Mouse (Mus musculus) T-cell, adult 2 months (primary cell): ENCODE measurements around the gene Tbr1.

Source experiments
- DNase-seq: peaks from one replicate; pipeline ENCODE4 v3.0.0; 2022; ENCODE audit warnings: low spot score

Tbr1 gene

DNA sequence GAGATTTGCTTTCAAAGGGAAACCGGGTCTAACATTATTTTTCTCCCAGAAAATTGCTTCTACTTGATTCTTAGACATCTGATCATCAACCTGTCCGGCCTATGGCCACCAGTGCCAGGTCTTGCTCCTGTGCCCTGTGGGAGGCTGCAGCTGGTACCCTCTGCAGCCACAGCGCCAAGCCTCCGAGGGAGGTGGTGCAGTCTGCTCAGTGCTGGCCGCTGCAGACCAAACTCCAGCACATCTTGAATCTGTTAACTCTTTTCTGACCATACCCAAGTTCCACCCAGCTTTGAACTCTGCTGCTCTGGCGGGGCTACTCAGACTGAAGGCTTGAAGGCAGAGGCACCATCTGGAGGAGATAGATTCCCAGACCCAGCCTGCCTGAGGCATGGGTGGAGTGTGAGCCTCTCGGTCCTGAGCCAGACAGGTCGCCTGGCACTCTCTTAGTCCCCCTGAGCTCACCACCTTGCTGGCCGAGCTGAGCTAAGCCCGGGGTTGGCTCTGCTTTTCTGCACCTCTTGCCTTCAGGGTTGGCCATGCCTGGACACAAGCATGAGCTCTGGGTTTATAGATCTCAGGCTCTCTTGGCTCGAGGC, at the start of gene Tbr1:
TSS of gene Tbr1 (plus strand) at position 275 of the 596 bp plus-strand sequence.
- DNase-seq, result no peak

GRCm38 (mm10) chr2:61754989-61755388, 47.7 kb upstream of the Tbr1 start:
- peak; percentile 5 for DNase-seq

- no peak for DNase-seq
Observed at GRCm38 (mm10) chr2:61759234-61759855, 43.4 kb upstream of the Tbr1 start.

- DNase-seq, result no peak
Observed at GRCm38 (mm10) chr2:61760044-61760443, 42.7 kb upstream of the Tbr1 start.

DNA sequence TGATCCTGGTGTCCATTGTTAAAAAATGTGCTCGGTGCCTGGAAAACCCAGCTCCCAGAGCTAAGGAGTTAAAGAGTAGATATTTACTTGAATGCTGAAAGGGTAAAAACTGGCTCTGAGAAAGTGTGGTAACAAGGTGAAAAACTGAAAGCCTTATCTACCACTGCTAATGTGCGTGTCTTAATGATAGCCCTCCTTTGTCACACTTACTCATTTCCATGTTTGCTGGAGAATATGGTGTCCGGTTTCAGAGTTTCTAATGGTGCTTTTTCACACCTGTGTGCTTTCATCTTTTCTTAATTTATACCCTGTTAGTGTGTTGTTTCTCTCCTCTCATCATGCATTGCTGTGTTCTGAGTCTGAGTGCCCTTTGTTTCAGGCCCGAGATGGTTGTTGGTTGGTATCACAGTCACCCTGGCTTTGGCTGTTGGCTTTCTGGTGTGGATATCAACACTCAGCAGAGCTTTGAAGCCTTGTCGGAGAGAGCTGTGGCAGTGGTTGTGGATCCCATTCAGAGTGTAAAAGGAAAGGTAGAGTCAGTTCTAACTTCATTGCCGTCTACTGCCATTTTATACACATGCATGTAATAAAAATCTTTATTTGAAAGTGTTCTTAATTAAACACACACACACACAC, 38.1 kb upstream of the Tbr1 start:
- no peak for DNase-seq

GRCm38 (mm10) chr2:61765526-61765925, 37.2 kb upstream of the Tbr1 start:
- DNase-seq, result no peak

- DNase-seq, result no peak
Observed at GRCm38 (mm10) chr2:61780794-61781193, 21.9 kb upstream of the Tbr1 start.

DNA sequence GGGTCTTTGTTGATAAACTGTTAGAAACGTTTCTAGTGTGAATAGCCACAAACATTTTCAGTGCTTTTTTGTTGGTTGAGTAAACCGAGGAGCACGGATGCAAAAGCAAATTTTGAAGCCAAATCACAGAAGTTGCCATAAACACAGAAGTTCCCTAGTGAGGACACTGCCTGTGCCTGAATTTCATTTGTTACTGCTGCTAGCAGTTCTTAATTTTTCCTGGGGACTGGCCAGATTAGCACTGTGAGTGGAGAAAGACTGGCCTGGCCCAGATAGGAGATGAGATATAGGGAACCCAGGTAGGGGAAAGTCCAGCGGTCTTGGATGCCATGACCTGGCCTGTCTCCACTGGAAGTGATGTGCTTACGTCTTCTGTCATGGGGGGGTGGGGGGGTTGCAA, 7.8 kb upstream of the Tbr1 start:
- no peak for DNase-seq

DNA sequence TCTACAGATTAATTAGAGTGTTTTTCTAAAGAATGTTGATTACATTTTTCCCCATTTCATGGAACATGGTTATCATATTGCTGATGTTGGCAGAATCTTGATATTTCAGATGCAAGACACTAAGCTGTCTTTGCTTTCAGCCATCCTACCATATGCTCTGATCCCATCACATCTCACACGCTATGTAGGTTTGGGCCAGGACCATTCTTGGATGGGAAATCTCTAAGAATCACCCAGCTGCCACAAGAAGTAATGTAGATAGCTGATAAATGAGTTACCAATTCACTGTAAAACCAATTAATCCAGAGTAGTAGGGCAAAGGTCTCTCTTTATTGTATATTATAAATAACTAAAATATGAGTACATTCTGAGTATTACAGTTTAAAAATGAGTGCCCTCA, 4.7 kb upstream of the Tbr1 start:
- DNase-seq, result no peak

- DNase-seq, result peak; percentile 47
Observed at GRCm38 (mm10) chr2:61803443-61804367, 975 bp downstream of the Tbr1 start.

GRCm38 (mm10) chr2:61804382-61804840, 1.7 kb downstream of the Tbr1 start:
- no peak for DNase-seq

DNA sequence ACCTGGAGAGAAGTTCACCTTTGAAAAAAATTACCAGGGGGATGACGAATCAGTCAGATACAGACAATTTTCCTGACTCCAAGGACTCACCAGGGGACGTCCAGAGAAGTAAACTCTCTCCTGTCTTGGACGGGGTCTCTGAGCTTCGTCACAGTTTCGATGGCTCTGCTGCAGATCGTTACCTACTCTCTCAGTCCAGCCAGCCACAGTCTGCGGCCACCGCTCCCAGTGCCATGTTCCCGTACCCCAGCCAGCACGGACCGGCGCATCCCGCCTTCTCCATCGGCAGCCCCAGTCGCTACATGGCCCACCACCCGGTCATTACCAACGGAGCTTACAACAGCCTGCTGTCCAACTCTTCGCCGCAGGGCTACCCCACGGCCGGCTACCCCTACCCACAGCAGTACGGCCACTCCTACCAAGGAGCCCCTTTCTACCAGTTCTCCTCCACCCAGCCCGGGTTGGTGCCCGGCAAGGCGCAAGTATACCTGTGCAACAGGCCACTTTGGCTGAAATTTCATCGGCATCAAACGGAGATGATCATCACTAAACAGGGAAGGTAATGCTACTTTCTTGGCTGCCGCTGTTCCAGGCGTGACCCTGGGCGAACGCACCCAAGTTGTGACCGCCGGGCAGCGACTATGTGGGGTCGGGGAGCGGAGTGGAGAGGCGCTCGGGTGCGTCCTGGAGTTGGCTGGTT, 2.3 kb downstream of the Tbr1 start:
- DNase-seq, result no peak

DNA sequence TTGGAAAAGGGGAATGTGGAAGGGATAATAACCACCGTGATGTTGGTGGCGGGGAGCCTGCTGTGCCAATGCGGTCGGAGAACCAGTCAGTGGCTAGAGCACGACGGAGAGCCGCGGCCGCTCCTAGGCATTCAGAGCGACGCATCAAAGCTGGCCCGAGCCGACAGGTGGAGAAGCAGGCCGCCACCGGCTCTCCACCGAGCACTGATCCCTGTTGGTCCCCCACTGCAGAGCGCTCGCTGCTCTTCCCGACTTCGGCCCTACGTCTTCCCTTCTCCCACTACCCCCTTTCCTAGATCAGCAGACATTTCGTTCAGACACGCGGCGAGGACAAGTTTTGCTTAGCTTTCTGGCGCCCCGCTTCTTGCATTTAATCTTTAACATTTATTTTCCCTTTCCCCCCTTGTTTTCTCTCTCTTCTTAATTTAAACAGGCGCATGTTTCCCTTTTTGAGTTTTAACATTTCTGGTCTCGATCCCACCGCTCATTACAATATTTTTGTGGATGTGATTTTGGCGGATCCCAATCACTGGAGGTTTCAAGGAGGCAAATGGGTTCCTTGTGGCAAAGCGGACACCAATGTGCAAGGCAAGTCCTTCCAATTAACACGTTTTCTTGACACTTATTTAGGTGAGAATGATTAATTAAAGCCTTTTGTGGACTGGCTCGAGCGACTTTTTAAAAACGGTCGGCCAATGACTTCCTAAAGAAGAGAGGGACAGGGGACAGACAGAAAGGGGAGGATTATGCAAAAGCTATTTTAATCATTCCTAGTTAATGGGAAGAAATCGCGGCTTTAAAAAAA, 3.0 kb downstream of the Tbr1 start:
- no peak for DNase-seq

DNA sequence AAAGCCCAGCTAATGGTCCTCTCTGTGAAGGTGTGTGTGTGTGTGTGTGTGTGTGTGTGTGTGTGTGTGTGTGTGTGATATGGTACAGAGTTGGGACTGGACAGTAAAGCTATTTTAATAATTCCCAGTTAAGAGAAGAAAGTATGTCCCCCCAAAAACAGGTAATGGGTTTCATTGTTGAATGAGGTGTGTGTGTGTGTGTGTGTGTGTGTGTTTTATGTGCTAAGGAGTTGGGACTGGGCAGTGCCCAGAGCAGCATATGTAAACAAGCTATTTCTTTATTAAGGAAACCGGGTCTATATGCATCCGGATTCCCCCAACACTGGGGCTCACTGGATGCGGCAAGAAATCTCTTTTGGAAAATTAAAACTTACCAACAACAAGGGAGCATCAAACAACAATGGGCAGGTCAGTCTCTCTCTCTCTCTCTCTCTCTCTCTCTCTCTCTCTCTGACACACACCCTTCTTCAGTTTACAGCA, 3.7 kb downstream of the Tbr1 start:
- DNase-seq, result no peak

- DNase-seq, result no peak
Observed at GRCm38 (mm10) chr2:61807151-61807550, 4.4 kb downstream of the Tbr1 start.

GRCm38 (mm10) chr2:61807781-61808180, 5.1 kb downstream of the Tbr1 start:
- DNase-seq, result no peak

GRCm38 (mm10) chr2:61808776-61809175, 6.0 kb downstream of the Tbr1 start:
- DNase-seq, result no peak

- no peak for DNase-seq
Observed at GRCm38 (mm10) chr2:61809381-61809780, 6.7 kb downstream of the Tbr1 start.

DNA sequence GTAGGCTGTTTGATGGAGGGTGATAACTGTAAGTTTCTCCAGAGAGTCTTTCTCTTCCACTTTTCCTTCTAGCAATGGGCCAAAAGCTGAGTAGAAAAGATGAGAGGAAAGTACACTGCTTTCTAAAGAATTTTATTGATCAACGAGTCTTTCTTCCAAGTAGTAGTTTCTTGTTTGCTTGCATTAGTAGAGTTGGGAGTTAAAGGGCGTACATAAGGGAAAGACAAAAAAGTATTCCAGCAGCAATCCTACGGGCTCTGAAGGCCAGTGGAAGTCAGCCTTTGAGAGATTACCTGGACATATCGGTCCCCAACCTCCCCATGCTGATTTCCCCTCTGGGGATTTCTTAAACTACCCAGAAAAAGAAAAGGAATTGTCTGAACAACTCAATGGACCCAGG, 8.0 kb downstream of the Tbr1 start:
- DNase-seq, result no peak

DNA sequence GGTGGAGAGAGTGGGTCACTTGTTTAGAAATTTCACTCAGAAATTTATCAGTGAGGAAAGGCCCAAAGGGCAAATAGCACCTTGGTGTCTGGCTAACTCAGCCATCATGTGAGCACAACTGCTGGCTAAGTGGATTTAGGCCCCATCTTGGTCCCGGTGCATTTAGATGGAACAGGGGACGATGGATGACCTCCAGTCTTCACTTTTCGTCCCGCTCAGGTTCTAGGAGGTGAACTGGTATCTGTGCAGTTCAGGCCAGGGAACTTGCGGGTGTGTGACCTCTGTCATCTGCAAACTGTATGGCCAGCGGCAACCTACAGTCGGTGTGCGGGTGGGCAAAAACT, 8.4 kb downstream of the Tbr1 start:
- DNase-seq, result no peak
